Mouse (Mus musculus) spleen, adult 2 months (tissue): ENCODE measurements around the gene Abl1.

Experiments
- CTCF ChIP-seq: fragments of 200-500 bp; IDR thresholded peaks from 2 replicates; pipeline ENCODE4 v1.5.1; 2011; ENCODE audit warnings: mild to moderate bottlenecking, inconsistent platforms; ENCODE audit not compliant: insufficient read depth, insufficient read length, insufficient replicate concordance; ENCODE audit errors: extremely low read depth
- POLR2A ChIP-seq: fragments of 200-500 bp; IDR thresholded peaks from 2 replicates; pipeline ENCODE4 v1.6.1; 2011; ENCODE audit warnings: low read depth, low read length, inconsistent platforms

GRCm38 (mm10) chr2:31762853-31763252 lies 74.7 kb downstream of the Abl1 start:
- TF ChIP-seq CTCF = no peak
- no peak for TF ChIP-seq POLR2A
